Mouse (Mus musculus): ENCODE measurements around the gene Cyb5d1.

Cyb5d1 gene

DNA sequence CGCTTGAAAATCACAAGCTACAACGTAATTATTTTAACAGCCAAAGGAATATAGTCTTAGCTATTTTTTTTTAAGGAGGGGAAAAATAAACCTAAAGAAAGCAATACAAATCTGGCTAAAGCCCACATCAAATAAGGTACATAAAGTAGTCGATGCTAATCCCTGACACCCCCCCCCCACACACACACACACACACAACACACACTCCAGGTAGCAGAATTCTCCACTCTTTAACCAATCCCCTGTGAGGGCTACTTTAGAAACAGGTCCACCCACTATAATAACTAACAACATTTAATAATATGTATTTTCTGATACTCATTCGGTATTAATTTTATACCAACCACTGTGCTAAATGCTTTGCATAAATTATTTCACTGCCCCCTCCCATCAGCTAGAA is 21.1 kb upstream of the Cyb5d1 start:
- no peak for DNase-seq (ENCODE audit: low read depth, low spot score)

DNA sequence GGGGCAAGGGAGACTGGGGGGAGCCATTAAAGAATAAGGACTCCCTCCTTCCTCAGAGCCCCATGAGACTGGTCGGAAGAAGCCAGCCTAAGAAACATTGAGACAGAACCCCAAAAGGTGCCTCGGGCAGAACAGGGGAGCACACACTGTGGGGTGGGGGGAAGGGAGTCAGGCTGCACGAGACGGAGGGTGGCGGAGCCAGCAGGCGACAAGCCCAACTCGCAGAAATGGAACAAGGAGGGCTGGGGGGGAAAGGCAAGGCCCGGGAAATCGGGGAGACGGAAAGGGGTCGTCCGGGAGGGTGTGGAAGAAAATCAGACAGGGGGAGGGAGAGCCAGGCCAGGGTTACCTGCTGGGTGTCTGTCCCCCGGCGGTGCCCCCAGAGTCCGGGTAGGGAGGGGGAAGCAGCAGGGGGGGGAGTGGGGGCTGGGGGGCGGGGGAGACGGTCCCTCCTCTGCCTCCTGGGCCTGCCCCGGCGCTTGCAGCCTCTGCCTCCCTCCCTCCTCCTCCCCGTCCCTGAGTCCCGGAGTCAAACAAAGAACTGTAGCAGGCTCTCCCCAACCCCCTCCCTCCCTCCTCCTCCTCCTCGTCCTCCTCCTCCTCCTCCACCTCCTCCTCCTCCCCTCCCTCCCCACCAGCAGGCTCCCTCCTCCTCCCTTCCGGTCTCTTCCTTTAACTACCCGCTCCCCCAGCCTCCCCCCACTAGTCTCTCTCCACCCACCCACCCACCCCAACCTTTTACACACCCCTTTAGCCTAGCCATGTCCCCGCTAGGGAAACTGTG is 20.4 kb upstream of the Cyb5d1 start:
- no peak for DNase-seq (ENCODE audit: low read depth, low spot score)

- peak; percentile 93 for DNase-seq (ENCODE audit: low read depth, low spot score)
Observed at GRCm38 (mm10) chr11:69415327-69415667, 19.9 kb upstream of the Cyb5d1 start.

GRCm38 (mm10) chr11:69414421-69415326 is 19.2 kb upstream of the Cyb5d1 start:
- no peak for DNase-seq (ENCODE audit: low read depth, low spot score)

DNA sequence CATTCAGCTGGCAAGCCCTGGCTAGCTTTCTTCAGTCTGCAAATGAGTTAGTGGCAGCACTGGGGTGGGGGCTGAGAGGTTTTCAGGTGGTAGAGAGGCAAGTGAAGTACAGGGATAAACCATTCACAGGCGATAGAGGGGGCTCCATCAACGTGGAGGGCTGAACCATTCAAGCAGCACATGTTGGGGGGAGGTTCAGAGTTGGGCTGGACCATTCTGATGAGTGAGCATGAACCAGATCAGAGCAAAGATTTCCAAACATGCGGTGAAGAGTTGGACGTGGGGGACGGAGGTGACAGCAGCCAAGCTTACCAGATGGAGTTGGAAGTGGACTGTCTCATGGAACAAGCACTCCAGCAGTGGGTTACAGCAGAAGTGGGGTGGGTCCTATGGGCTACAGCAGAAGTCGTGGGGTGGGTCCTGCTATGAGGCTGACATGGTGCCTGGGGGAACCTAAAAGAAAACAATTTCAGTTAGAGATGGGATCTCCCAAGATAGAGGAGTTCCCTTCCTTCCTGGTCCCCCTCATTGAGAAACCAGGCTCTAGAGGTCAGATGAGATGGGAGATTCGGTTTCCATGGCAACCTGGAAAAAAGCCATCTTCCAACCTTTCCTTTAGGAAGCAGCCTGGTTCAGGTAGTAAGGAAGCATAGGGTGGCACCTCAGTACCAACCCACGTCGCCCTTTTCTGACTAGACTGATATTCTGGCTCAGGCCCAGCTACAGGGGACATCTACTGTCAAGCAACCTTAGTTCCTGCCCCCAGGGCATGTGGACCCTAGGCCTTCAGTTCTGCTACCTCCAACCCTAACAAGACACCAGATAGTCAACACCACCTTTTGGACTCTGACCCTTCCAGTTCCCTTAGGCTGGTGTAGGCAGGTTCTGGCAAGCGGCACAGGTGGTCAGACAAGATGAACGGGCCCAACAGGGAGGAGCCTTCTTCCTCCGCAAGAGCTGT is 18.1 kb upstream of the Cyb5d1 start, which contains the start of gene Kdm6b:
Gene Kdm6b (minus strand): TSS at position 455 of the 961 bp plus-strand sequence.
- DNase-seq (ENCODE audit: low read depth, low spot score): no peak

GRCm38 (mm10) chr11:69412548-69412947 is 17.1 kb upstream of the Cyb5d1 start:
- DNase-seq (ENCODE audit: low read depth, low spot score): no peak

GRCm38 (mm10) chr11:69411538-69412203 is 16.2 kb upstream of the Cyb5d1 start:
- no peak for DNase-seq (ENCODE audit: low read depth, low spot score)

DNA sequence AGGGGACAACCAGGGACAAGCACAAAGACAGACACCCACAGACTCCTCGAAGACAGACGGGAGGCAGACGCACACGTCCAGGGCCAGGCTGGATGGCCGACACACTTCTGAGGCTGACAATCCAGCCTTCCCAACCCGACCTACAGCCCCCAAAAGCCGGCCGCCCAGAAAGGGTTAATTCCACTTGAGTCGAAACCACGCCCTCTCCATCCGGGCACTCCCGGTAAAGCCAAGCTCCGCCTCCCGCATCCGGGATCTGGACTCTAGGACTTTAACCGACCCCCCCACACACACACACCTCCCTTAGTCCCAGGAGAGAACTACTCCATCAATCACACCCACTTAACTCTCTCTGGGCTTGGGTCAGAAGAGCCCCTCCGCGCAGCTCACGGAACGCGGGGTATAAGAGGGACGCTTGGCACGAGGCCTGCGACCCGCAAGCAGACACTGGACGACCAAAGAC is 15.7 kb upstream of the Cyb5d1 start:
- DNase-seq (ENCODE audit: low read depth, low spot score): peak; percentile 94

- no peak for DNase-seq (ENCODE audit: low read depth, low spot score)
Observed at GRCm38 (mm10) chr11:69410310-69411072, 15.1 kb upstream of the Cyb5d1 start.

DNA sequence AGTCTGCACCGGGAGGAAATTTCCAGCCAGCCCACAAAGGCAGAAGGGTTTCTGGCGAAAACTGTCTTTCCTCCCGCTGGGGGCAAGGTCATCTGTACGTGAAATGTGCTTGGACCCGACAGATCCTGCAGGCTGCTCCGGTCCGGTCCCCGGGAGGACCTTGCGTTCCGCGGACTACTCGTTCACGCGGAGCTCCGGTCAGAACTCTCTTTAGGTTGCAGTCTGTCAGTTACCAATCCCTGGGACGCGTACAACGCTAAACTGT is 14.5 kb upstream of the Cyb5d1 start:
- DNase-seq (ENCODE audit: low read depth, low spot score): no peak

- DNase-seq (ENCODE audit: low read depth, low spot score): no peak
Observed at GRCm38 (mm10) chr11:69409378-69410044, 14.1 kb upstream of the Cyb5d1 start.

GRCm38 (mm10) chr11:69408541-69409377 is 13.3 kb upstream of the Cyb5d1 start:
- peak; percentile 95 for DNase-seq (ENCODE audit: low read depth, low spot score)

- no peak for DNase-seq (ENCODE audit: low read depth, low spot score)
Observed at GRCm38 (mm10) chr11:69407724-69408004, 12.2 kb upstream of the Cyb5d1 start.

DNA sequence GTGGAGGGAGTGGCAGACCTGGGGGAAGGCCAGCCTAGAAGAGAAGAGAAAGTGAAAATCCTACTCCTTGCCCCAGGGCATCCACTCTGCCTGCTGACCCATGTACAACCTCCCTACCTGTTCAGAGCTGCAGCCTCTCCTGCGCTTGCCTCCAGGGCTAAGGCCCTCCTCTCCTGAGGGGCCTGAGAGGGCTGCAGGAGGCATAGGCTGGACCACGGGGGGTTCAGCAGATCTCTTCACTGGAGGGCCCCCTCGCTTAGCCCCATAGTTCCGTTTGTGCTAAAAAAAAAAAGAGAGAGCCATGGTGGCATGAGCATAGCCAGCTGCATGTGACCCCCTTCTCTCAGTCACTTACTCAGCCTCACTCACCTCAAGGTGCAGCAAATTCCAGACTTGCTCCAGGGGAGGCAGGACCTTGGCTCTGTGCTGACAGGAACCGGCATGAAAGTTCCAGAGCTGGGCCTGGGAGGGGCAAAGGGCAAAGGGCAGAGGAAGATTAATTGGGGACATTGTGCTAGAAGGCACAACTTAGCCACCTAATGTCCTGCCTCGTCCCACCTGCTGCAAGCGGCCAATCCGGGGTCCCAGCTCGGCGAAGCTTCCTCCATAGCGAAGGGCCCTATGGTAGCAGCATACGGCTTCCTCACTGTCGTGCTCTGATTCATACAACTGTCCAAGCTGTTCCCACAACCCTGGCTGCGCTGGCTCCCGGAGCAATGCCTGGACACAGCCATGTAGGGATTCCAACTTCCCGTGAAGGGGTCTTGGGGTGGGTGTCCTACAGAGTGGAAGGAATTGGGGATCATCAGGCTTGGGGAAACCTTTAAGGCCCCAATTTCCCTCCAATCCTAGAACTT is 11.7 kb upstream of the Cyb5d1 start:
- no peak for DNase-seq (ENCODE audit: low read depth, low spot score)

DNA sequence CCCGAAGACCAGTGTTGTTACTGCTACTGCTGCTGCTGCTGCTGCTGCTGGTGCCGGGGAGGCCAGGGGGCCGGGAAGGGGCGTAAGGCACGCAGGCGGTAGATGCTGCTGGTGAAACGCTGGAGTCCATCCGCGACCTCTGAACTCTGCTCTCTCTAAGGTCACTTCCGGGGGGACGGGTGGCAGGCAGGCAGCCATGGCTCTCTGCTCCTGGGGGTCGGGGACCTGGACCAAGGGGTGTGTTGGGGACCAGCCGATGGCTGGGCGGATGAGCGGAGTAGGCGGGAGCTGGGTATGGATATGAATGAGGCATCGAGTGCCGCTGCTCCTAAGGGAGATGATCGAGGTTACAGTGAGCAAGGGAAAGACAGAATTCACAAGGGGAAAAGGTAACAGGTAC is 10.9 kb upstream of the Cyb5d1 start:
- DNase-seq (ENCODE audit: low read depth, low spot score): no peak

DNA sequence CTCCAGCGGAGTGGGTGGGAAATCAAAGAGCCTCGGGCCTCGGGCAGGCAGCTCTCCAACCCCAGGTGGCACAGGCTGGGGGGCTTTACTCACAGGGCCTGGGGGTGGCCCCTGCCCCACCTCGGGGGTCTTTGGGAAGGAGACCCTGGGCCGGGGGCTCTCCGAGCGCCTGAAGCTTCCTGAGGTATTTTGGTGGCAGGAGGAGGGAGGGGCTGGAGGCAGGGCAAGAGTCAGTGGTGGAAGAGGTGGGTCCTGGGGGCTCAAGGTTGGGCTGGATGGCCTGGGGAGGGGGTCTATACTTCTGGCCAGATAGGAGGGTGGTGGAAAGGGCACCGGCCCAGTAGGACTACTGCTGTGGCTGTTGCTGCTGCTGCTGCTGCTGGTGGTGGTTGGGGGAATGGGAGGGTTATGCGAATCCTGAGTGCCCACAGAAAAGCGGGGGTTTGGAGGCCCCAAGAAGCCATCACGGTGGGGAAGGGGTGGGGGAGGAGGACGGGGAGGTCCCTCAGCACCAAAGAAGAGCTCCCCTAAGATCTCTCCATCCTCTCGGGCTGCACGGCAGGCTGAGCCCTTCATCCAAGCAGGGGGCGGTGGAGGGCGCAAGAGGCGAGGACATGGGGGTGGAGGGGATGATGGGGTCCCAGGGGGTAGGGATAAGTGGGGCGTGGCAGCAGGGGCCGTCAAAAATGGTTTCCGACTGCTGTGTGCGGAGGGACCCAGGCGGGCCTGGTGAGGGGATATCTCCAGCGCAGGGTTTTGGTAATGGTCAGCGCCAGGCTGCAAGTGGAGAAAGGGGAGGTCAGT is 10.2 kb upstream of the Cyb5d1 start:
- no peak for DNase-seq (ENCODE audit: low read depth, low spot score)

GRCm38 (mm10) chr11:69404595-69405396 is 9.4 kb upstream of the Cyb5d1 start:
- no peak for DNase-seq (ENCODE audit: low read depth, low spot score)

All from skeletal muscle tissue, adult 2 months (tissue).